Mouse (Mus musculus): Measurements from ENCODE around the gene Akna. TPM values are rescaled to one million over a fixed set of nuclear protein-coding genes. Genes with fewer than 3 reads are reported as not detected.

Akna gene
- polyA plus RNA-seq, 1 experiment from 2014 or later: 3.5 TPM

DNA sequence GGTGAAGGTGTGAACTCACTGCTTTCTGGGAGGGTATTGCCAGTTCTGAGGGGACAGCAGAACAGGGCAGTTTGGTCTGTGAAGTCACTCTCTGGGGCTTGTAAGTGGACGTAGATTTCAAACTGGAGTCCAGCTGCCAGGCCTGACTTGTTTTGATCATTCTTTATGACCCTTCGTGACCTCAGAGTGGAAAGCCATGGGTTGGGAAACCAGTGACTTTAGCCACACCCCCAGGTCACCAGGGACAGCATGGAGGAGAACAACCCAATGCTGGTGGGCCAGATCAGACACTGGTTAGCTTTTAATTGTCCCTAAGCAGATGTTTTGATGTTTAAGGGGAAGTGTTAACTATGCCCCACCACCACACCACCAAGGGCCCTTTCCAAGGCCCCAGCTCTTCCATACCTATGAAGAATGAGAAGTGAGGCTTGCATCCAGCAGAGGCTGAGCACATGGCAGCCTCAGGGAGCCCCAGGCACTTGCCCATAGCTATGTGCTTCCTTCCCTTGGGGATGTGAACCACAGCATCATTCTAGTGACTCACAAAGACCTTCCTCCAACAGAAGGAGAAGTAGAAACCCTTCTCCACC is 46.1 kb downstream of the Akna start:
- no peaks in the 10 kb centered on the region; the same call in 1 of the 2 replicates for H3K27me3 ChIP-seq (replicated peaks)
- H3K9me3 ChIP-seq: no peaks in the 10 kb centered on the region
- H3K9ac ChIP-seq: no peak overlapping the region
- H3K4me2 ChIP-seq: no peak overlapping the region
- WGBS: 57% methylated on average over 2 of the region's 2 CpGs
- peaks cover 12% of the 10 kb centered on the region for H3K4me1 ChIP-seq
- no peak overlapping the region for H3K27ac ChIP-seq (replicated peaks)
- H3K36me3 ChIP-seq: no peaks in the 10 kb centered on the region
- no peak for ATAC-seq (ENCODE audit: extremely low read depth, insufficient number of reproducible peaks, low FRiP score, low TSS enrichment)
- no peak overlapping the region for H3K4me3 ChIP-seq

DNA sequence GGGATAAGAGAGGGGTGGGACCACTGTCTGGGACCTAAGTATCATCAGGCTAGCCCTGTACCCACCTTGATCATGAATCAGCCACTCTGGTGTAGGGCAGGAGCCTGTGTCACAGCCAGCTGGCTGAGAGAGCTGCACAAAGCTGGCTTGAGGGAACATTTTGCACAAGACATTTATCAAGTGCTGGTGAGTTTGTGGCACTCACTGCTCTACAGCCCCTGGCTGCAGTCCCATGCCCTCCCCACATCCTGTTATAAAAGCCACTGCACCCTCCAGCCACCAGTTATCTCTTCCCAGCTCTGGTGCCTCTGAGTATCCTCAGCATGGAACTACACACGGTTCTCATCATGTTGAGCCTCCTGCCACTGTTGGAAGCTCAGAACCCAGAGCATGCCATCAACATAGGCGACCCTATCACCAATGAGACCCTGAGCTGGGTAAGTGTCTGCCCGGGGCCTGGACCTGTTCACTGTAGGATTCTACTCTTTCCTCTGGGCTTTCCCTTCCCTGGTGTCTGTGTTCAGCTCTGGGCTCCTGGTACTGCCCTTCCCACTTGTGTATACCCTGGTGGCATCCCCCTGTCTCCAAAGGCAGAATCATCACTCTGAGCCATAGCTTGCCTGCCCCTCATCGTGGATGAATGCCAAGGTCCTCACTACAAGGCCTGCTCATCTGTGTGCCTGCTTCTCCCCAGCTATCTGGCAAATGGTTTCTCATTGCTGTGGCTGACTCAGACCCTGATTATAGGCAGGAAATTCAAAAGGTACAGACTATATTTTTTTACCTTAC is 47.1 kb downstream of the Akna start, which contains the start of gene Orm3:
Gene Orm3 (plus strand): TSS at position 286 of the 789 bp plus-strand sequence.
- 72% methylated on average over 4 of the region's 4 CpGs for WGBS

GRCm38 (mm10) chr4:63348524-63348923 is 54.6 kb downstream of the Akna start:
- whole genome bisulfite sequencing: 63% methylated on average over 6 of the region's 6 CpGs
- ATAC-seq (ENCODE audit: extremely low read depth, insufficient number of reproducible peaks, low FRiP score, low TSS enrichment): no peak

More for the DNA sequence above, 47.1 kb downstream of the Akna start, which contains the start of gene Orm3:
- H3K4me1 ChIP-seq: peaks cover 12% of the 10 kb centered on the region
- no peaks in the 10 kb centered on the region; the same call in 1 of the 2 replicates for H3K27me3 ChIP-seq (replicated peaks)
- 0 out of 2 replicates have a peak within 1 kb of the TSS, but pooled peaks have one; percentile 12 for H3K27ac ChIP-seq (replicated peaks)
- no peak within 1 kb of the TSS for H3K4me2 ChIP-seq
- H3K9ac ChIP-seq: no peak within 1 kb of the TSS
- no peak for ATAC-seq (ENCODE audit: extremely low read depth, insufficient number of reproducible peaks, low FRiP score, low TSS enrichment)
- H3K9me3 ChIP-seq: no peaks in the 10 kb centered on the region
- H3K36me3 ChIP-seq: no peaks in the 10 kb centered on the region
- no peak within 1 kb of the TSS for H3K4me3 ChIP-seq

DNA sequence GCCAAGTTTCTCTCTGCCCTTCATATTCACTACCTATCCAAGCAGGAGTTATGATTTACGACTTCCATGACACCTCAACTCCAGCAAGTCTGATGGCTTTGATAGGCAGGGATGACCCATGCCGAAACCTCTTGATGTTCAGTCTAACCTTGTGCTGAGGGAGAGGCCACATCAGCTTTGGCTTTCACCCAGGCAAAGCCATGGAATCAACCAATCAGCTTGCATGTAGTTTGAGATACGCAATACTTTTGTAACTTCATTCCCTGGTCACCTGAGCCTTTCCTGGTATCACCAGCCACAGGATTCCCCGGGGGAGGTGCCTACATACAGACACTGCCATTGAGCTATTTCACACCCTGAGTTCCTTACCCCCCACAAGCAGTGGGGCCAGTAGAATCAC is 56.5 kb downstream of the Akna start:
- Histone ChIP-seq H3K4me3 (no peak overlapping the region), H3K9me3 (no peaks in the 10 kb centered on the region), H3K27me3 (replicated peaks) (no peaks in the 10 kb centered on the region; the same call in 1 of the 2 replicates), H3K9ac (no peak overlapping the region), H3K4me2 (no peak overlapping the region), H3K4me1 (no peaks in the 10 kb centered on the region), H3K27ac (replicated peaks) (no peak overlapping the region), H3K36me3 (no peaks in the 10 kb centered on the region)
- WGBS: 79% methylated on average over 4 of the region's 4 CpGs
- ATAC-seq (ENCODE audit: extremely low read depth, insufficient number of reproducible peaks, low FRiP score, low TSS enrichment): no peak

More at GRCm38 (mm10) chr4:63348524-63348923, 54.6 kb downstream of the Akna start:
- Histone ChIP-seq H3K27ac (replicated peaks) (no peak overlapping the region), H3K9ac (no peak overlapping the region), H3K4me3 (no peak overlapping the region), H3K36me3 (no peaks in the 10 kb centered on the region), H3K4me2 (no peak overlapping the region), H3K27me3 (replicated peaks) (no peaks in the 10 kb centered on the region), H3K9me3 (no peaks in the 10 kb centered on the region), H3K4me1 (no peaks in the 10 kb centered on the region)

- H3K4me1 ChIP-seq: no peaks in the 10 kb centered on the region
- H3K27me3 ChIP-seq (replicated peaks): no peaks in the 10 kb centered on the region; the same call in 1 of the 2 replicates
- no peak overlapping the region for H3K4me2 ChIP-seq
- ATAC-seq (ENCODE audit: extremely low read depth, insufficient number of reproducible peaks, low FRiP score, low TSS enrichment): no peak
- no peaks in the 10 kb centered on the region for H3K36me3 ChIP-seq
- H3K9me3 ChIP-seq: no peaks in the 10 kb centered on the region
- H3K9ac ChIP-seq: no peak overlapping the region
- no peak overlapping the region for H3K27ac ChIP-seq (replicated peaks)
- H3K4me3 ChIP-seq: no peak overlapping the region
Measured at GRCm38 (mm10) chr4:63345261-63345660, 57.9 kb downstream of the Akna start.

DNA sequence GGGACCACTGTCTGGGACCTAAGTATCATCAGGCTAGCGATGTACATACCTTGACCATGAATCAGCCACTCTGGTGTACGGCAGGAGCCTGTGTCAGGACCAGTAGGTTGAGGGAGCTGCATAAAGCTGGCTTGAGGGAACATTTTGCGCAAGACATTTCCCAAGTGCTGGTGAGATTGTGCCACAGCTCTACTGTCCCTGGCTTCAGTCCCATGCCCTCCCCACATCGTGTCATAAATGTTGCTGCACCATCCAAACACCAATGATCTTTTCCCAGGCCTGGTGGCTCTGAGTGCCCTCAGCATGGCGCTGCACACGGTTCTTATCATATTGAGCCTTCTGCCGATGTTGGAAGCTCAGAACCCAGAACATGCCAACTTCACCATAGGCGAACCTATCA is 58.9 kb downstream of the Akna start, which contains the start of gene Orm1:
Gene Orm1 (plus strand): TSS at position 266 of the 400 bp plus-strand sequence.
- H3K9me3 ChIP-seq: no peaks in the 10 kb centered on the region
- no peaks in the 10 kb centered on the region; the same call in 1 of the 2 replicates for H3K27me3 ChIP-seq (replicated peaks)
- no peak within 1 kb of the TSS for H3K9ac ChIP-seq
- H3K27ac ChIP-seq (replicated peaks): no peak within 1 kb of the TSS
- H3K36me3 ChIP-seq: no peaks in the 10 kb centered on the region
- no peak within 1 kb of the TSS for H3K4me3 ChIP-seq
- no peak for ATAC-seq (ENCODE audit: extremely low read depth, insufficient number of reproducible peaks, low FRiP score, low TSS enrichment)
- H3K4me2 ChIP-seq: no peak within 1 kb of the TSS
- WGBS: 75% methylated on average over 8 of the region's 8 CpGs
- no peaks in the 10 kb centered on the region for H3K4me1 ChIP-seq

DNA sequence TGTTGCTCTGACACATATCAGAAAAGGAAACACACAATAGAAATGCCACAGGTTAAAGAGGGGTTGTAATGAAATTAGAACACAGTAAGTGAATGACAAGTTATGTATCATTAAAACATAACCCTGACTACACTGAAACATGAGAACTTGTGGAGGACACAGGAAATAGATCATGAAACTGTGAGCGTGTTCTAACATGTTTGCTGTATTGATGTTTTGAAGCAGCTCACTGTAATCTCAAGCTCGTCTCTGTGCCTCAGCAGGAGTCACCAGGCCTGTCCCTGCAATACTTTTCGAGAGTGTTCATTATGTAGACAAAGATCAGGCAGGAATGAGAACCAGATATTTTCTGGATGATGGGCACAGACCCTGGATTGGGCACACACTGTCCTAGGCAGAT is 59.5 kb downstream of the Akna start:
- H3K9me3 ChIP-seq: no peaks in the 10 kb centered on the region
- H3K9ac ChIP-seq: no peak overlapping the region
- 60% methylated on average over 3 of the region's 3 CpGs for WGBS
- no peak overlapping the region for H3K4me3 ChIP-seq
- no peak overlapping the region for H3K27ac ChIP-seq (replicated peaks)
- no peaks in the 10 kb centered on the region for H3K4me1 ChIP-seq
- H3K36me3 ChIP-seq: no peaks in the 10 kb centered on the region
- ATAC-seq (ENCODE audit: extremely low read depth, insufficient number of reproducible peaks, low FRiP score, low TSS enrichment): no peak
- no peaks in the 10 kb centered on the region; the same call in 1 of the 2 replicates for H3K27me3 ChIP-seq (replicated peaks)
- H3K4me2 ChIP-seq: no peak overlapping the region

DNA sequence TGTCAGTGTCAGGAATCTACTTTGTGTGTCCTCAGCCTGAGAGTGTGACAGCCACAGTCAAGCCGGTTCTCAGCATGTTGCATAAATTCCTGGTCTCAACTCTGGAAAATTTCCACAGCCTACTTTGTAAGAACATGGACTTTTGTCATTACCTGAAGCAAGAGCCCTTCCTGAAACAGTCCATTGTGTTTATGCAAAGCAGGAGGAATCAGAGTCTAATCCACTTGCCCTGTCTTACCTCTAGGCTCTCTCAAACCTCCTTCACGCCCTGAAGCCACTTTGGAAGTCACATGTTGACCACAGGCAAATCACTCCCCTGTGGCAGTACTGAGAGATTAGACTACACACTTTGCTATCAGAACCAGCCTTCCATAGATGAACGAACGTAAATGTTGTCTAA is 60.7 kb downstream of the Akna start:
- no peak overlapping the region for H3K9ac ChIP-seq
- H3K36me3 ChIP-seq: no peaks in the 10 kb centered on the region
- H3K4me3 ChIP-seq: no peak overlapping the region
- 54% methylated on average over 4 of the region's 4 CpGs for WGBS
- ATAC-seq (ENCODE audit: extremely low read depth, insufficient number of reproducible peaks, low FRiP score, low TSS enrichment): no peak
- no peaks in the 10 kb centered on the region for H3K4me1 ChIP-seq
- H3K4me2 ChIP-seq: no peak overlapping the region
- no peaks in the 10 kb centered on the region; the same call in 1 of the 2 replicates for H3K27me3 ChIP-seq (replicated peaks)
- H3K9me3 ChIP-seq: no peaks in the 10 kb centered on the region
- no peak overlapping the region for H3K27ac ChIP-seq (replicated peaks)

GRCm38 (mm10) chr4:63338414-63339076 is 64.6 kb downstream of the Akna start:
- Histone ChIP-seq H3K4me3 (no peak overlapping the region), H3K4me2 (no peak overlapping the region), H3K27me3 (replicated peaks) (no peaks in the 10 kb centered on the region; the same call in 1 of the 2 replicates), H3K4me1 (no peaks in the 10 kb centered on the region), H3K36me3 (no peaks in the 10 kb centered on the region), H3K9me3 (no peaks in the 10 kb centered on the region), H3K9ac (no peak overlapping the region), H3K27ac (replicated peaks) (no peak overlapping the region)
- 44% methylated on average over 3 of the region's 3 CpGs for WGBS
- no peak for ATAC-seq (ENCODE audit: extremely low read depth, insufficient number of reproducible peaks, low FRiP score, low TSS enrichment)

DNA sequence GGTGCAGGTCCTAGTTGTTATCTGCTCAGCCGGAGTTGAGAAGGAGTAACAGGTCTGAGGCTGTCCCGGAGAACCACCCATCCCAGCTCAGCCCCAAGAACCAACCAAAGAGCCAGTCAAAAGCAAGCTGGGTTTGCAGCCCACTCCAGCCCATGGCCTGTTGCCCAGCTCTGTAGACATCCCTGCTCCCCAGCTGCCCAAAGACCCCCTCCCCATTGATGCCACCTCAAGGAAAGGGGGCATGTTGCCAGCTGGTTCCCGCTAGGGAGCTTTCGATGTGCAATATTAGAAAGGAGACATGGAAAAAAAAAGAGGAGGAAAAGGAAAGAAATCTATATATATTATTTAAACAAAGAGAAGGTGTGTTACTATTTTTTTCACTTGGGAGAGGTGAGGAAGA is 69.8 kb downstream of the Akna start:
- H3K27me3 ChIP-seq (replicated peaks): no peaks in the 10 kb centered on the region
- no peak overlapping the region for H3K9ac ChIP-seq
- 88% methylated on average over 4 of the region's 4 CpGs for WGBS
- no peak overlapping the region for H3K27ac ChIP-seq (replicated peaks)
- no peaks in the 10 kb centered on the region for H3K9me3 ChIP-seq
- ATAC-seq (ENCODE audit: extremely low read depth, insufficient number of reproducible peaks, low FRiP score, low TSS enrichment): no peak
- H3K4me2 ChIP-seq: no peak overlapping the region
- no peaks in the 10 kb centered on the region for H3K4me1 ChIP-seq
- peaks cover 28% of the 10 kb centered on the region for H3K36me3 ChIP-seq
- H3K4me3 ChIP-seq: no peak overlapping the region

- Histone ChIP-seq H3K9ac (no peak overlapping the region), H3K36me3 (peaks cover 42% of the 10 kb centered on the region), H3K27me3 (replicated peaks) (no peaks in the 10 kb centered on the region), H3K4me1 (no peaks in the 10 kb centered on the region), H3K27ac (replicated peaks) (no peak overlapping the region), H3K4me3 (no peak overlapping the region), H3K4me2 (no peak overlapping the region), H3K9me3 (no peaks in the 10 kb centered on the region; the same call in 1 of the 2 replicates)
- WGBS: 74% methylated on average over 8 of the region's 8 CpGs
- no peak for ATAC-seq (ENCODE audit: extremely low read depth, insufficient number of reproducible peaks, low FRiP score, low TSS enrichment)
Measured at GRCm38 (mm10) chr4:63323275-63323815, 79.8 kb downstream of the Akna start.
